ENCODE assay signal across 24 mouse cellular contexts in the genomic region with DNA sequence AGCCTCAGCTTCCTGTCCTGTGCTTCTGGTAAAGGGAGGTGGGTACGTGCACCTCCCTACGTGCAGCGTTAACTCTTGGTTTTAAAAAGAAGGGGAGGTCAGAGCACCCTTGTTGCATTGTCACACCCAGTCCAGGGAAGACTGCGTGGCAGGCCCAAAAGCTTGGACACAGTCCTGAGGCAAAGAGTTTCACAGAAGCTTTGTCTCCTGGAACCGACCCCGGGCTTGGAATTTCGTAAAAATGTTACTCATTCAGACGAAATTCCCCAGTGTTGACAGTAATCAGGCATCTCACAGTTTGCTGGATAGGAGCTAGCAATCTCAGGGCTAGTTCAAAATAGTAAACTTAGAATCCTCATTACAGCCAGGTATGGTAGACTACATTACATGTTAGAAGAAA. TPM values are rescaled to one million over a fixed set of nuclear protein-coding genes. Genes with fewer than 3 reads are reported as not detected.
DNase-seq lines count a peak whose midpoint lies in the region; ATAC-seq and TF ChIP-seq lines count a peak whose summit lies in the region.
"Had no signal": no experiment of that assay in that cellular context is flagged by ENCODE, and none has a peak within 500 bp of the region (broad histone marks: within the 10 kb centered on the region; RNA-seq: fewer than 3 reads in every experiment).

No protein-coding gene starts in this region.

- no peaks in the 10 kb centered on the region for H3K36me3 ChIP-seq in heart, embryonic 12.5 days
- H3K36me3 ChIP-seq in megakaryocyte, embryonic 14.5 days (replicated peaks; ENCODE audit: low read length), result no peaks in the 10 kb centered on the region
- no peaks in the 10 kb centered on the region for H3K36me3 ChIP-seq in kidney, adult 2 months (ENCODE audit: control insufficient read depth, insufficient read depth, low read length)
- H3K36me3 ChIP-seq: embryonic facial prominence, embryonic 12.5 days; forebrain, embryonic 12.5 days; heart, embryonic 15.5 days; hindbrain, embryonic 12.5 days; kidney, embryonic 15.5 days; liver, embryonic 13.5 days; midbrain, embryonic 12.5 days had no signal

- no peak for ATAC-seq in heart, embryonic 12.5 days (ENCODE audit: insufficient number of reproducible peaks, low FRiP score)
- ATAC-seq in megakaryocyte, adult 5-6 weeks (ENCODE audit: poor library complexity, severe bottlenecking), result no peak
- ATAC-seq: intestine, postnatal 0 days; Patski had no signal

- DNase-seq in heart, adult 11 months, result peak; percentile 92
- DNase-seq in heart, postnatal 14 days, result peak; percentile 26 to 36
- no peak for DNase-seq in kidney, adult 2 months
- no peak for DNase-seq in cerebellum, postnatal 25 days
- DNase-seq: adrenal gland, adult 2 months; cerebellum, adult 11-12 months; cerebellum, postnatal 10 days; kidney, postnatal 36 days; liver, embryonic 13.5 days; lung, embryonic 14.5 days; right cerebral cortex, postnatal 14 days had no signal

- no peaks in the 10 kb centered on the region for H3K9me3 ChIP-seq in heart, embryonic 12.5 days (replicated peaks)
- H3K9me3 ChIP-seq in megakaryocyte, embryonic 14.5 days, result no peaks in the 10 kb centered on the region
- H3K9me3 ChIP-seq: embryonic facial prominence, embryonic 12.5 days; forebrain, embryonic 12.5 days; heart, embryonic 15.5 days; hindbrain, embryonic 12.5 days; kidney, embryonic 15.5 days; liver, embryonic 13.5 days had no signal

- no peak overlapping the region for H3K9ac ChIP-seq in heart, embryonic 12.5 days
- H3K9ac ChIP-seq: embryonic facial prominence, embryonic 12.5 days; forebrain, embryonic 12.5 days; heart, embryonic 15.5 days; hindbrain, embryonic 12.5 days; kidney, embryonic 15.5 days; liver, embryonic 13.5 days; lung, embryonic 14.5 days; midbrain, embryonic 12.5 days had no signal

- TF ChIP-seq CTCF in bone marrow, adult 2 months (IDR thresholded peaks at IDR 0.05; ENCODE audit: control insufficient read depth, insufficient read depth, low read length), result no peak
- no peak for TF ChIP-seq CTCF in kidney, adult 2 months (conservative IDR thresholded peaks at IDR 0.05; ENCODE audit: insufficient read depth, insufficient read length, low read depth, low read length)

- no peak overlapping the region for H3K4me3 ChIP-seq in heart, embryonic 12.5 days
- peak overlapping the region; percentile 30 for H3K4me3 ChIP-seq in megakaryocyte, embryonic 14.5 days (replicated peaks)
- H3K4me3 ChIP-seq in bone marrow, adult 2 months (replicated peaks; ENCODE audit: control insufficient read depth, low read depth, low read length), result no peak overlapping the region
- no peak overlapping the region for H3K4me3 ChIP-seq in kidney, adult 2 months (ENCODE audit: insufficient read depth, low read depth, low read length)
- H3K4me3 ChIP-seq: embryonic facial prominence, embryonic 12.5 days; forebrain, embryonic 12.5 days; heart, embryonic 15.5 days; hindbrain, embryonic 12.5 days; kidney, embryonic 15.5 days; left cerebral cortex, adult 2 months; liver, embryonic 13.5 days; midbrain, embryonic 12.5 days had no signal

- H3K27me3 ChIP-seq in heart, embryonic 12.5 days (replicated peaks), result no peaks in the 10 kb centered on the region
- no peaks in the 10 kb centered on the region for H3K27me3 ChIP-seq in megakaryocyte, embryonic 14.5 days (replicated peaks)
- no peaks in the 10 kb centered on the region for H3K27me3 ChIP-seq in kidney, adult 2 months (replicated peaks; ENCODE audit: control insufficient read depth, insufficient read depth, low read length)
- H3K27me3 ChIP-seq: embryonic facial prominence, embryonic 12.5 days; forebrain, embryonic 12.5 days; heart, embryonic 15.5 days; hindbrain, embryonic 12.5 days; kidney, embryonic 15.5 days; liver, embryonic 13.5 days; midbrain, embryonic 12.5 days had no signal

- 78% methylated on average over 8 of the region's 8 CpGs for WGBS in heart, embryonic 12.5 days
- 44% methylated on average over 8 of the region's 8 CpGs for WGBS in bone marrow, adult 2 months
- WGBS in kidney, adult 2 months, result 80% methylated on average over 8 of the region's 8 CpGs

- no peaks in the 10 kb centered on the region for H3K4me1 ChIP-seq in heart, embryonic 12.5 days (replicated peaks)
- H3K4me1 ChIP-seq in megakaryocyte, embryonic 14.5 days, result peaks cover 69% of the 10 kb centered on the region
- H3K4me1 ChIP-seq in bone marrow, adult 2 months (ENCODE audit: control insufficient read depth, insufficient read depth, low read length), result peaks cover 3% of the 10 kb centered on the region; the same call in 1 of the 2 replicates
- H3K4me1 ChIP-seq in kidney, adult 2 months (ENCODE audit: control insufficient read depth, insufficient read depth, low read length), result no peaks in the 10 kb centered on the region
- H3K4me1 ChIP-seq: embryonic facial prominence, embryonic 12.5 days; forebrain, embryonic 12.5 days; heart, embryonic 15.5 days; kidney, embryonic 15.5 days; liver, embryonic 13.5 days; midbrain, embryonic 12.5 days had no signal

- no peak overlapping the region for H3K27ac ChIP-seq in heart, embryonic 12.5 days (ENCODE audit: poor library complexity, severe bottlenecking)
- peak overlapping the region; percentile 32 for H3K27ac ChIP-seq in bone marrow, adult 2 months (ENCODE audit: control insufficient read depth, insufficient read depth, low read depth, low read length, poor library complexity)
- H3K27ac ChIP-seq in kidney, adult 2 months (ENCODE audit: insufficient read depth, low read depth, low read length), result no peak overlapping the region
- H3K27ac ChIP-seq: embryonic facial prominence, embryonic 12.5 days; forebrain, embryonic 12.5 days; heart, embryonic 15.5 days; hindbrain, embryonic 12.5 days; kidney, embryonic 15.5 days; left cerebral cortex, adult 2 months; liver, embryonic 13.5 days; midbrain, embryonic 12.5 days had no signal

- intact Hi-C loops in heart, postnatal 14 days (cut with DNase I), result no loop called here

- H3K4me2 ChIP-seq in heart, embryonic 12.5 days, result no peak overlapping the region
- H3K4me2 ChIP-seq: embryonic facial prominence, embryonic 12.5 days; forebrain, embryonic 12.5 days; heart, embryonic 15.5 days; hindbrain, embryonic 12.5 days; kidney, embryonic 15.5 days; liver, embryonic 13.5 days; lung, embryonic 14.5 days; midbrain, embryonic 12.5 days had no signal

- no peak for TF ChIP-seq POLR2A in bone marrow, adult 2 months (IDR thresholded peaks at IDR 0.05; ENCODE audit: borderline replicate concordance, control insufficient read depth, low read depth, low read length)
- TF ChIP-seq POLR2A in kidney, adult 2 months (IDR thresholded peaks at IDR 0.05; ENCODE audit: low read depth, low read length), result no peak

RNA-seq across cellular contexts. Expression of a gene that starts 45.6 kb away (rescaled TPM):
- polyA plus RNA-seq in heart, embryonic 12.5 days (2016; fragmentation: Nextera tagmentation; extraction: Ambion mirVana), result 11.6 and 12.0 TPM in 2 replicates
- 2.8 and 11.9 TPM in 2 replicates for polyA plus RNA-seq in megakaryocyte, embryonic 14.5 days (2012; ENCODE audit: insufficient read depth, low replicate concordance)
- total RNA-seq in megakaryocyte, adult 5-6 weeks (2015), result 6.4 and 7.6 TPM in 2 replicates
- 11.4 and 12.6 TPM in 2 replicates for total RNA-seq in megakaryocyte, adult 5-6 weeks (2017)
- polyA plus RNA-seq in bone marrow, adult 2 months (2011; ENCODE audit: insufficient read depth, insufficient read length, low replicate concordance, missing spikeins), result 17.1 and 24.2 TPM in 2 replicates
- 1 to 10 TPM; 6.5 to 7.4 TPM for total RNA-seq in heart, postnatal 14 days (2021)
- polyA plus RNA-seq in kidney, adult 2 months (2012; rRNA removed), result 11.7 and 11.8 TPM in 2 replicates

Comparison
In these comparisons a context has a peak if more than half of its experiments do, and no peak if none do; other contexts are left out.
1. DNase-seq: peak in heart, adult 11 months (single experiment) and heart, postnatal 14 days (2 of 2); none in kidney, adult 2 months (single experiment) and cerebellum, postnatal 25 days (0 of 2).